Mouse (Mus musculus): ENCODE results near the gene Aamp.
A peak's percentile ranks its signal among the peaks of the same experiment; 100 is the strongest.
"Not testable (repeated sequence)": the region's sequence is repeated elsewhere in the genome, so short reads cannot be mapped to it uniquely, and the experiment has no call there.

Aamp gene

GRCm38 (mm10) chr1:74284543-74285160, at the start of gene Aamp, which contains the start of gene Pnkd:
Gene Aamp (minus strand): TSS chr1:74284738.
Gene Pnkd (plus strand): TSS chr1:74284930.
- peak; percentile 91 for ATAC-seq (ENCODE audit: insufficient number of reproducible peaks, low FRiP score, low TSS enrichment)

- no peak for ATAC-seq (ENCODE audit: insufficient number of reproducible peaks, low FRiP score, low TSS enrichment)
Observed at GRCm38 (mm10) chr1:74332930-74333329, 48.4 kb upstream of the Aamp start.

- ATAC-seq (ENCODE audit: insufficient number of reproducible peaks, low FRiP score, low TSS enrichment) = peak; percentile 90
Observed at GRCm38 (mm10) chr1:74332241-74332763, 47.8 kb upstream of the Aamp start.

GRCm38 (mm10) chr1:74331046-74331681, 46.6 kb upstream of the Aamp start:
- no peak for ATAC-seq (ENCODE audit: insufficient number of reproducible peaks, low FRiP score, low TSS enrichment)

- no peak for ATAC-seq (ENCODE audit: insufficient number of reproducible peaks, low FRiP score, low TSS enrichment)
Observed at GRCm38 (mm10) chr1:74329899-74330431, 45.4 kb upstream of the Aamp start.

- not testable (repeated sequence) for ATAC-seq (ENCODE audit: insufficient number of reproducible peaks, low FRiP score, low TSS enrichment)
Observed at GRCm38 (mm10) chr1:74326916-74327315, 42.4 kb upstream of the Aamp start.

GRCm38 (mm10) chr1:74321396-74321795, 36.9 kb upstream of the Aamp start:
- no peak for ATAC-seq (ENCODE audit: insufficient number of reproducible peaks, low FRiP score, low TSS enrichment)

GRCm38 (mm10) chr1:74318711-74319110, 34.2 kb upstream of the Aamp start:
- no peak for ATAC-seq (ENCODE audit: insufficient number of reproducible peaks, low FRiP score, low TSS enrichment)

GRCm38 (mm10) chr1:74316114-74316827, 31.7 kb upstream of the Aamp start:
- no peak for ATAC-seq (ENCODE audit: insufficient number of reproducible peaks, low FRiP score, low TSS enrichment)

GRCm38 (mm10) chr1:74314796-74315195, 30.3 kb upstream of the Aamp start:
- no peak for ATAC-seq (ENCODE audit: insufficient number of reproducible peaks, low FRiP score, low TSS enrichment)

GRCm38 (mm10) chr1:74313049-74313692, 28.6 kb upstream of the Aamp start:
- ATAC-seq (ENCODE audit: insufficient number of reproducible peaks, low FRiP score, low TSS enrichment) = peak; percentile 72

GRCm38 (mm10) chr1:74309767-74310166, 25.2 kb upstream of the Aamp start:
- no peak for ATAC-seq (ENCODE audit: insufficient number of reproducible peaks, low FRiP score, low TSS enrichment)

GRCm38 (mm10) chr1:74308001-74308964, 23.7 kb upstream of the Aamp start:
- no peak for ATAC-seq (ENCODE audit: insufficient number of reproducible peaks, low FRiP score, low TSS enrichment)

- ATAC-seq (ENCODE audit: insufficient number of reproducible peaks, low FRiP score, low TSS enrichment) = no peak
Observed at GRCm38 (mm10) chr1:74307146-74307545, 22.6 kb upstream of the Aamp start.

GRCm38 (mm10) chr1:74305522-74305921, 21.0 kb upstream of the Aamp start, which contains the start of gene Tmbim1:
Gene Tmbim1 (minus strand): TSS chr1:74305622.
- ATAC-seq (ENCODE audit: insufficient number of reproducible peaks, low FRiP score, low TSS enrichment) = no peak

GRCm38 (mm10) chr1:74304946-74305345, 20.4 kb upstream of the Aamp start:
- ATAC-seq (ENCODE audit: insufficient number of reproducible peaks, low FRiP score, low TSS enrichment) = no peak

GRCm38 (mm10) chr1:74304339-74304790, 19.8 kb upstream of the Aamp start:
- no peak for ATAC-seq (ENCODE audit: insufficient number of reproducible peaks, low FRiP score, low TSS enrichment)

- ATAC-seq (ENCODE audit: insufficient number of reproducible peaks, low FRiP score, low TSS enrichment) = peak; percentile 69
Observed at GRCm38 (mm10) chr1:74303509-74304338, 19.2 kb upstream of the Aamp start.
